Mouse (Mus musculus) brain, embryonic 14.5 days (tissue): ENCODE data around the gene Rabl3. TPM values are rescaled to one million over a fixed set of nuclear protein-coding genes. Genes with fewer than 3 reads are reported as not detected.

Experiments used
- DNase-seq: peaks from one replicate; pipeline ENCODE4 v3.0.0-alpha.2; 2011; ENCODE audit warnings: low read depth
- CTCF ChIP-seq: fragments of 200-500 bp; IDR thresholded peaks from 2 replicates; pipeline ENCODE4 v1.5.1; 2012; ENCODE audit warnings: inconsistent platforms, mild to moderate bottlenecking, moderate library complexity, borderline replicate concordance; ENCODE audit not compliant: insufficient read depth, insufficient read length; ENCODE audit errors: extremely low read depth
- POLR2A ChIP-seq: fragments of 200-500 bp; IDR thresholded peaks from 2 replicates; pipeline ENCODE4 v1.6.1; 2012; ENCODE audit warnings: mild to moderate bottlenecking, inconsistent platforms, borderline replicate concordance; ENCODE audit not compliant: poor library complexity, insufficient read depth, insufficient read length, severe bottlenecking; ENCODE audit errors: extremely low read depth
- polyA plus RNA-seq: library from polyadenylated mRNA; depleted of rRNA; stranded (reverse); fragments of >200 nt; gene quantifications from 2 replicates; pipeline ENCODE4 v1.2.3, GENCODE M21; 2012

Rabl3 gene
- polyA plus RNA-seq, 1 experiment: 10.8 TPM

DNA sequence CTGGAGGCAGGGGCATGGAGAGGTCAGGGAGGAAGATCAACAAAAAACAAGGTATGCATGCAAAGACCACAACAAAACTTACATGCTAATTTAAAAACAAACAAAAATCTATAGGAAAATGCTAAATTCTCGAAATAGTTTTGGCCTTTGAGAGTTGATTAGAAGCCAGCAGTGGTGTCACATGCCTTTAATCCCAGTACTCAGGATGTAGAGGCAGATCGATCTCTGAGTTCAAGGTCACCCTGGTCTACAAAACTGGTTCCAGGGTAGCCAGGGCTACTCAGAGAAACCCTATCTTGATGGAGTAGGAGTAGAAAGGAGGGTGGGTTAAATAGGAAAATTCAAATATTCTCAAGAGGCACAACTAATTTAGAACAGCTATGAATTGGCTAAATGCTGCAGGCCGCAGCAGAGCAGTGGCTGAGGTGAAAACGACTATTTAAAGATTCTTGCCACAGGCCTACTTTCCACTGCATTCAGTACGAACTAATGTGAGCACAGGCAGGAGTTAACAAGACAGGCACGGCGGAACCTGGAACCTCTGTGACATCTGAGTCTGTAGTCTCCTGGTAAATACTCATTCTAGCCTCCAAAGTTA is 17.5 kb upstream of the Rabl3 start:
- TF ChIP-seq CTCF (no peak), POLR2A (no peak)
- DNase-seq: no peak

DNA sequence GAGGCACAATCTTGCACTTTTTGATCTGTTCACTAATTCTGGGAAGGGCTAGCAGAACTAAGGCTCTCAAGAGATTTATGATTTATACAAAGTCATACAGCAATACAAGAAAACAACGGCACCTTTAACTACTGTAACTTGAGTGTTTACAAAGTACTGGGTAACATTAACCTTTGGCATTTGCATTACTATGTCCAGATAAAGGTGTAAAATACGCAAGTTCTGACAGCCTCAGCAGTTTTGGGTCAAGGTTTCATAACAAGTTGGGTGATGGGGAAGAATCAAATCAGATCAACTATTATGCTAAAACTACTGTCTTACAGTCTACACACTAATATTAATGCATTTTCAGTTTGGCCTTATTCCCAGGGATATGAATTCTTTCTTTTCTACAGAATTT is 14.6 kb upstream of the Rabl3 start:
- no peak for DNase-seq
- no peak for TF ChIP-seq POLR2A
- TF ChIP-seq CTCF: no peak

DNA sequence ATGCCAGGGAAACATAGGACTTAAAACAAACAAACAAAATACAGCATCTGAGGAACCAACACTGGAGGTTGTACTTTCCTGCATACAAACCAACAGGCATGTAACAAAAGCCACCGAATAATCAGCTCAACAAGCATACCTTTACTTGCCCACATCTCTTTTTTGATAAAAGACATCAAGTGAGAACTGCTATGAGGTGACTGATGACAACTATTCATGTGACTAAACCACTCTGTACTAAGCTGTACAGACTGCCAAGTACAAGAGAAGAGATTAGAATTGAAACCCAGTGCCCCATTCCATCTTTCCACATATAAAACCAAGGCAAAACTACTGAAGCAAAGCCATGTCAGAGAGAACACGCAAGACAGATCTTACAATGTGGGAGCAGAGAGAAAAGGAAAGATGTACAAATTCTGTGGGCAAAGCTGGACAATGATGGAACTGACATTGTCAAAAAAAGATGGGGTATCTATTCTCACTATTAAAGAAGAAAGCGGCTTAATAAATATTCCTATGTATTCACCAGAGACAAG is 12.9 kb upstream of the Rabl3 start:
- no peak for TF ChIP-seq POLR2A
- TF ChIP-seq CTCF: no peak
- no peak for DNase-seq

DNA sequence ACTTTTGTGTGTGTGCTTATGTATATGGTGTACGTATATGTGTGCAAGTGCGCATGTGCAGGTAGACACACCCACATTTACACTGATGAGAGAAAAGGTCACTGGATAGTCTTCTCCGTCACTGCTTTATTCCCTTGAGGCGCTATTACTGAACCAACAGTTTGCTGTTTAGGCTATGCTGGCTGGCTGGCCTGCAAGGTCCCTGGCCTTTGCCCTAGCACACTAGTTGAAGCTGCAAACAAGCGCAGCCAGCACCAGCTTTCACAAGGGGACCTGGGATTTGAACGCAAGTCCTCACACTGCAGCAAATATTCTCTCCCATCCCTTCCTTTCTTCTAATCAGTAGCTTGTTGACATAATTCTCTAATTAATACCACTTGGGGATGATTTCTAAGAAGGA is 9.5 kb upstream of the Rabl3 start:
- DNase-seq: no peak
- TF ChIP-seq CTCF: no peak
- no peak for TF ChIP-seq POLR2A

DNA sequence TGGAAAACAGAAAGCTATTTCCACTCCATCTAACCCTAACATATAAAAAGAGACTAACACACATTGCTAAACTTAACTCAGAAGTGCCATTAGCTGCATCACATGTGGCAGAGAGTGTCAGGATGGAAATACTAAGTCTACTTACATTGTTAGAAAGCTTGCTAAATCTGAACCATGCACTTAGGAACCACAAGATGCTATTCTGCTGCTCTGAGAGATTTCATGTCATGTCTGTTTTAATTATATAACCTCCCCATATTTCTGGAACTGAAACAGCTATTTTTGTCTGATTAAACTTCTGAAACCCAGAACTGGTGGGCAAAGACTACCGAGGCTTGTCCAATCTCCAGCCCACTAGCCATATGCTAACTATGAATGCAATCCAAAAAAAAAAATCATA is 7.6 kb upstream of the Rabl3 start:
- DNase-seq: no peak
- TF ChIP-seq POLR2A: no peak
- no peak for TF ChIP-seq CTCF

DNA sequence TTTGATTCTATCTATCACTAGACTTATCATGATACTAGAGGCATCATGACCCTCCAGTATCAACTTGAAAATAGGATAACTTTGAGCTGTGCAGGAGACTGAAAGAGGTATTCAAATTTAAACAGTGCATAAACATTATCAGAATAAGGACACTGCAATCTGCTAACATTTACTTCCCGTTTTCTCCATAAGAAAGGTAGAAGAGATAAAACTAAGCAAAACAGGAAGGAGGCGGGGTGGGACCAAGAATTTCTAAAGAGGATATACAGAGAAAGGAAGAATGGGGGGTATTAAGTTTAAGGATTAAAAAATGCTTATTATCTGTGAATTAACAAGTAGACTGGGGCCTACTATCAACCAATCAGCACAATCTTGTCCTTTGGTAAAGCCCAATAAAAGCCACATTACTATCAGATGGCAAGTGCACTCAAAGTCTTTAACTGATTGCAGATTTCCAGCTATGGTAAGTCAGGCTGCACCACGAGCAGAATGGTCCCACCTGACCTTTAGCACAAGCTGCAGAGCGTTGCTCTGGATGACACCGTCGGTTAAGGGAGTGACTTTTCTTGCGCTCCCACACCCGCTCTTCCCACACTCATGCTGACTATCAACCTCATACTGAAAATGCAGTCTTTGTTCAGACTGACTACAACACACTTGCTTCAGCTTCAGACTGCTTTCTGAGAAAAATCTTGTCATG is 6.2 kb upstream of the Rabl3 start:
- TF ChIP-seq CTCF: no peak
- TF ChIP-seq POLR2A: no peak
- DNase-seq: no peak

DNA sequence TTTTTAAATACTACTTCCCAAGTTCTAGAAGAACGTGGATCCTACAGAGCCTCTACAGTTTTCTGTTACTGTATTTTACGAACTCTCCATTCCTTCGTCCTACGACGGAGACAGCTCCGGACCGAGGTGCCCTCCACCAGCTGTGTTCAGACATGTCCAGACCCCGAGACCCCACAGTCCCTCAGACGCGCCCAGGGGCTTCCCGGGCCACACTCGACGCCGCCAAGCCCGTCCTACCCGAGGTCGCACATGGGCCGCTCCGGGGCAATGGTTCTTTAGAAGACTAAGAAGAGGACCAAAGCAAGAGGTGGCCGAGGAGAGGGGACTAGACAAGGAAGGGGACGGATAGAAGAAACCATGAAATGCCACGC is 460 bp upstream of the Rabl3 start:
- DNase-seq: no peak
- no peak for TF ChIP-seq CTCF
- no peak for TF ChIP-seq POLR2A

DNA sequence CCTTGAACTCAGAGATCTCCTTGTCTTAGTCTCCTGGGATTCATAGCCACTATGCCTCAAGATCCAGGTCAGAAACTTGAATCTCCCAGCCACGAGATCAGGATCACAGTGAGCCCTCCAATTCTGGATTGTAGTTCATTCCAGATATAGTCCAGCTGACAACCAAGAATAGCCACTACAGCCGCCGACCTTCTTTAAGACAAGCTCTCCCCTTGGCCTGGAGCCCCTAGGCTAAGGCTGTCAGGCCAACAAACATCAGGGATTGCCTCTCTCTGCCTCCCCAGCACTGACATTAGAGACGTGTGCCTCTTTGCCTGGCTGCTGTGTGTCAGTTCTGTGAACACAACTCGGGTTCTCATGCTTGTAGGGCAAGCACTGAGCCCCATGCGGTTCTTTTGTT is 1.1 kb downstream of the Rabl3 start:
- no peak for DNase-seq
- TF ChIP-seq POLR2A (no peak), CTCF (no peak)

DNA sequence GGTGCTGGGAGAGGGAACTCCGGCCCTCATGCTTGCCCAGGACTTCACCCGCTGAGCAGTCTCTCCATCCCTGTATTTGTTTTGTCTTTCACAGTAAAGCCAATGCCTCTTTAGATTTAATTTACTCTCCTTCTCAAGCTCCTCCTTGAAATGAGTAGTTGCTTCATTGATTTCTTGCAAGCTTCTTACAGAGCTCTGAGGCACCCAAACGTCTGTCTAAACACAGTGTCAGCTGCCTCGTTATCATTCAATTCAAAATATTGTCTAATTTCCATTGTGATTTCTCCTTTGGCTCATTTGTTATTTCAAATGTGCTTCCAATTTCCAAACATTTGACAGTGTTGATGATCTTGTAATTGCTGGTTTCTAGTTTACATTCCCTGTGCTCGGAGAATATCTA is 6.6 kb downstream of the Rabl3 start:
- TF ChIP-seq CTCF (no peak), POLR2A (no peak)
- DNase-seq: peak; percentile 28

DNA sequence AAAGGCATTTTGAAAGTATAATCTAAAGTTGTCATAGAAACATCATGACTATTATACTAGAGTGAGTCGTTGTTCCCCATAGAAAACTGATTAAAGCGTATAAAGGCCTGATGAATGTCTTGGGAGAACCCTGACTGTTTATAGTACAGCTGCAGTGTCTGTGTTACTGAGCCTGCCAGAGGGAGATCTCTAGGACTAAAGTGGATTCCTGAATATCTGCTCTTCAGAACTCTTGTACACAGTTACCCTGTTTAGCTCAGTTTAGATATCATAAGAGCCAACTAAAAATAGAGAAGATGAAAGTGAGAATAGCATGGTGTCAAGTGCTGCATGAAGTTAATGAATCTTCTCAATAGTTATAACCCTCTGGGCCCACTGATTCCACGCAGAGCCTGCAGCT is 10.6 kb downstream of the Rabl3 start:
- no peak for DNase-seq
- TF ChIP-seq CTCF (no peak), POLR2A (no peak)

DNA sequence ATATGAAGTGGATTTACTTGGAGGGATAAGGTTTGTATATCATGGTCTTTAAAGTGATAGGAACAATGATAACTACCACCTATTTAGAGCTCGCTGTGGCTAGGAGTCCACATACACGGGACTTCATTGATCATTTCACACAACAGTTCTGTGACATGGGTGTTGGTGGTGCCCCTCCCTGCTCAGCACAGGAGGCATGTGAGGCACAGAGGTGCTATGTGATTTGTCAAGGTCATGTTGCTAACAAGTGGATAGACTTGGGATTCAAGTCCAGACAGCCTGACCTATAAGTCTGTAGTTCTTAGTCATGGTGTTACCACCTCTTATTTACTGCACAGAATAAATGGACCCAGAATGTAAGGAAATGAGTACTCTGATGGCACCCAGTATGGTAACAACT is 11.3 kb downstream of the Rabl3 start:
- DNase-seq: no peak
- TF ChIP-seq CTCF (no peak), POLR2A (no peak)

DNA sequence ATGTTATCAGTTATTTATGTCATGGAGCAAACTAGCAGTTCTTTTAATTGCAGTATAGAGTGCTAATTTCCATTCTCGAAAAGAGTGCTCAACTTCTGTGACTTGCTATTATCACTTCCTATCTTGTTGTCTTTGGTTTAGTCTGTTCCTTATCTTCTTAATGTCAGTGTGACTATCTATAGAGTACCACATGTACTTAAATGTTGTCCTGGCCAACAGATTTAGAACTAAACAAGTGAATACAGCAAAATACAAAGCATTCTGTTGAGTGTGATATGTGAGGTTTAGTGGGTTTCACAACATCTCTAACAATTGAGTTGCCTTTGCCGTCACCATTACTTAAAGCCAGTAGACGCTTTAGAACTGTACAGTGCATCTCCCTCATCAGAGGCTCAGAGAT is 13.1 kb downstream of the Rabl3 start:
- no peak for TF ChIP-seq POLR2A
- no peak for TF ChIP-seq CTCF
- DNase-seq: no peak
